Mouse (Mus musculus) cerebellum, adult 18-20 months (tissue): ENCODE results near the gene B3gnt6.

Experiments
- DNase-seq, 2 experiments: peaks; one replicate each; pipeline ENCODE4 v3.0.0; 2021

The B3gnt6 gene

GRCm38 (mm10) chr7:98147766-98148165 is 51.5 kb downstream of the B3gnt6 start:
- no peak for DNase-seq

GRCm38 (mm10) chr7:98146447-98146845 is 52.8 kb downstream of the B3gnt6 start:
- DNase-seq = no peak

GRCm38 (mm10) chr7:98145842-98146446 is 53.3 kb downstream of the B3gnt6 start:
- DNase-seq = no peak

- no peak for DNase-seq
These were observed 53.9 kb downstream of the B3gnt6 start, which contains the start of gene Omp for GRCm38 (mm10) chr7:98145402-98145801. Omp (minus strand) TSS chr7:98145502.

GRCm38 (mm10) chr7:98142648-98143047 is 56.6 kb downstream of the B3gnt6 start:
- DNase-seq = no peak
